Mouse (Mus musculus) kidney, embryonic 14.5 days (tissue): ENCODE measurements around the gene Catip. TPM values are rescaled to one million over a fixed set of nuclear protein-coding genes. Genes with fewer than 3 reads are reported as not detected.

Experiments used
- ATAC-seq: fragments of 200-750 bp; cut with Nextera tagmentation; 2 replicates; pipeline ENCODE4 v1.8.0; 2017; ENCODE audit warnings: moderate number of reproducible peaks, mild to moderate bottlenecking, moderate TSS enrichment, moderate library complexity; ENCODE audit not compliant: low FRiP score, low TSS enrichment
- H3K27ac ChIP-seq: fragments of 300-500 bp; sonication (generic); 2 replicates; pipeline ENCODE4 v1.5.1; 2014; ENCODE audit warnings: low read depth, mild to moderate bottlenecking, low read length, moderate library complexity, mixed read lengths
- H3K27me3 ChIP-seq: fragments of 300-500 bp; sonication (generic); 2 replicates; pipeline ENCODE4 v1.6.1; 2014; ENCODE audit warnings: mild to moderate bottlenecking, low read length; ENCODE audit not compliant: control insufficient read depth, insufficient read depth
- H3K36me3 ChIP-seq: fragments of 300-500 bp; sonication (generic); 2 replicates; pipeline ENCODE4 v1.6.1; 2014; ENCODE audit warnings: low read length, mixed read lengths; ENCODE audit not compliant: control insufficient read depth, insufficient read depth
- H3K4me1 ChIP-seq: fragments of 300-500 bp; sonication (generic); 2 replicates; pipeline ENCODE4 v1.6.1; 2014; ENCODE audit warnings: low read length, mixed read lengths; ENCODE audit not compliant: control insufficient read depth, insufficient read depth
- H3K4me2 ChIP-seq: fragments of 300-500 bp; sonication (generic); replicated peaks from 2 replicates; pipeline ENCODE4 v1.6.1; 2014; ENCODE audit warnings: low read depth, mild to moderate bottlenecking, low read length
- H3K4me3 ChIP-seq: fragments of 300-500 bp; sonication (generic); 2 replicates; pipeline ENCODE4 v1.5.1; 2014; ENCODE audit warnings: mild to moderate bottlenecking, low read length
- H3K9ac ChIP-seq: fragments of 300-500 bp; sonication (generic); 2 replicates; pipeline ENCODE4 v1.6.1; 2014; ENCODE audit warnings: low read depth, mild to moderate bottlenecking, low read length, moderate library complexity
- H3K9me3 ChIP-seq: fragments of 300-500 bp; sonication (generic); 2 replicates; pipeline ENCODE4 v1.6.1; 2016; ENCODE audit warnings: low read length; ENCODE audit not compliant: control insufficient read depth
- WGBS: fragments of 180-500 bp; shearing (Covaris S2); extraction: QIAGEN DNeasy Blood & Tissue Kit; methylation state at CpG from one replicate; pipeline ENCODE4 v1.1.7; 2014; 5-methylcytosine and 5-hydroxymethylcytosine counted together
- polyA plus RNA-seq: library from polyadenylated mRNA; unstranded; fragments of >200 nt; fragmentation: Nextera tagmentation; extraction: Ambion mirVana; gene quantifications from 2 replicates; pipeline ENCODE4 v1.2.1, GENCODE M21; 2014

Catip gene
- polyA plus RNA-seq, 1 experiment from 2014 or later = 0.79 TPM

DNA sequence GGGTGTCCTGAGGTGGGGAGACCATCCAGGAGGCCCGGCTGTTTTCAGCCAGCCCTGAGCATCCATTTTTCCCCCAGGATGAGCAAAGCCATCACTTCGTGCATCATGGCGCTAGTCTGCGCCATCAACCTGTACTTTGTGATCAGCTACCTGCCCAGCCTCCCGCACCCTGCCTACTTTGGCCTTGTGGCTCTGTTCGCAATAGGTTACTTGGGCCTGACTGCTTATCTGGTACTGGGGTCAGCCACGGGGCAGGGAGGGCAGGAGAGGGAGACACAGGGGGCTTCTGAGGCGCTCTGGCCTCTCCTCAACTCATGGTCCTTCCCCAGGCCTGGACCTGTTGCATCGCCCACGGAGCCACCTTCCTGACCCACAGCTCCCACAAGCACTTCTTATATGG lies 23.2 kb downstream of the Catip start:
- Histone ChIP-seq H3K4me2 (no peak overlapping the region), H3K4me1 (peaks cover 6% of the 10 kb centered on the region), H3K36me3 (no peaks in the 10 kb centered on the region), H3K9me3 (no peaks in the 10 kb centered on the region), H3K27ac (no peak overlapping the region), H3K4me3 (no peak overlapping the region), H3K27me3 (no peaks in the 10 kb centered on the region), H3K9ac (no peak overlapping the region)
- 94% methylated on average over 10 of the region's 10 CpGs for WGBS
- no peak for ATAC-seq

DNA sequence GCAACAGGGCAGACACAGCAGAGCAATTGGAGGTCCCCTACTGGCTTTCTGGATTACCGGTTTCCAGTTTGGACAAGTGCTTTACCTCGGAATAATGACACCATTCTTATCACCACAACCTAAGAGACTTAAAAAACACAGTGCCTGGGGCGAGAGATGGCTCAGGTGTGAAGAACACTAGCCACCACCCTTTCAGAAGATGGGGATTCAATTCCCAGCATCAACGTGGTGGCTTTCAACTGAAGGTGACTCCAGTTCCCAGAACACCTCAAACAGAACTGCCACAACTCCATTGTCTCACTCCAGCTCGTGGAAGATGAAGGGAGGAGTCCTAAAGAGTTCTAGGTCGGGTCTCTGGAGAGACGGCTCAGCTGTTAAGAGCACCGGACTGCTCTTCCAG lies 23.6 kb downstream of the Catip start:
- Histone ChIP-seq H3K9me3 (no peaks in the 10 kb centered on the region), H3K27me3 (no peaks in the 10 kb centered on the region), H3K4me2 (no peak overlapping the region), H3K9ac (no peak overlapping the region), H3K4me3 (no peak overlapping the region), H3K36me3 (no peaks in the 10 kb centered on the region), H3K27ac (no peak overlapping the region), H3K4me1 (peaks cover 9% of the 10 kb centered on the region)
- ATAC-seq = no peak
- WGBS = 86% methylated on average over 8 of the region's 8 CpGs

DNA sequence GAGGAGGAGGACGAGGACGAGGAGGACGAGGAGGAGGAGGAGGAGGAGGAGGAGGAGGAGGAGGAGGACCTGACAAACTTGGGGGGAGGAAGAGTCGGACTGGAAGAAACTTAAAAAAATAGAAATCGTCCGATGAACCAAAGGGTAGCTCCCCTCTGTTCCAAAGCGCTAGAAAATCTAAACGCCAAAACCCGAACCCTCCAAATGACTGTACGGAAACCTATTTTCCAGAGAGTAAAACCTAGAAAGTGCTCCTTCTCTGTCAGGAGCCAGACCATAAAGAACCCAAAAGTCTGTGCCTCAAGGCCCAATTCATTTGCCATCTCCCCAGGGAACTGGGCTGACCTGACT lies 24.4 kb downstream of the Catip start:
- Histone ChIP-seq H3K9ac (peak overlapping the region; percentile 64), H3K9me3 (no peaks in the 10 kb centered on the region), H3K27me3 (no peaks in the 10 kb centered on the region), H3K36me3 (no peaks in the 10 kb centered on the region), H3K4me3 (peak overlapping the region; percentile 46), H3K4me2 (peak overlapping the region; percentile 54), H3K4me1 (peaks cover 14% of the 10 kb centered on the region), H3K27ac (peak overlapping the region; percentile 96)
- ATAC-seq = no peak
- WGBS = 41% methylated on average over 7 of the region's 10 CpGs

DNA sequence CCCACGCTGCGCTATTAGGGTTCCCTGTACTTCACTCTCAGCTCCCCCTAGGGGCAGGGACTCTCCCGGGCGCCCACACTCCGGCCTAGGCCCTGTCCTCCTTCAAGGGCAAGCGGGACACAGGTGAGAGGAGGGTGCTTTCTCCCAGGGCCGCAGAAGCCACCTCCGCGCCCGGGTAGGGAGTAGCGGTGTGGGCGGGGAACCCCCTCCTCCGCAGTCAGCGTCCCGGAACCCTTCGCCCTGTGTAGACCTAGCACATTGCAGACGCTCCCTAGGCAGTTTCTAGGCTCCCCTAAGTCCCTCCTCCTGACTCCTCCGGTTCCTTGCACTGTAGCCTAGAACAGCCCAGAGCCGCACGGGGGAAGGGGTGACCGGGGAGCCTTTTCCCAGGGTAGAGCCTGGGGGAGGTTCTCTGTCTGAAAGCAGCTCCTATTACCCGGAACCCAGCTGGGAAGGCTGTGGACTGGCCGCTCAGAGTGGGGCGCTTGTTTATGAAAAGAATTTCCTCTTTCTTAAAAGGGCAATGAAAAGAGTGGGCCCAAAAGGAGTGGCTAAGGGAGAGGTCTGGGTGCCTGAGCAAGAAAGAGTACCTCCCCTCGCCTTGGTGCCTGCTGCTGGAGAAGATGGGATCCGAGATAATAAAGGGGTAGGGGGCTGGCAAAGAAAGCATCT lies 24.9 kb downstream of the Catip start:
- H3K4me2 ChIP-seq = peak overlapping the region; percentile 54
- H3K27me3 ChIP-seq = no peaks in the 10 kb centered on the region
- peak overlapping the region; percentile 96 for H3K27ac ChIP-seq
- no peaks in the 10 kb centered on the region for H3K9me3 ChIP-seq
- under 1% methylated on average over 25 of the region's 26 CpGs for WGBS
- peak; percentile 90 for ATAC-seq
- peaks cover 14% of the 10 kb centered on the region for H3K4me1 ChIP-seq
- H3K36me3 ChIP-seq = no peaks in the 10 kb centered on the region
- peak overlapping the region; percentile 46 for H3K4me3 ChIP-seq
- peak overlapping the region; percentile 64 for H3K9ac ChIP-seq

DNA sequence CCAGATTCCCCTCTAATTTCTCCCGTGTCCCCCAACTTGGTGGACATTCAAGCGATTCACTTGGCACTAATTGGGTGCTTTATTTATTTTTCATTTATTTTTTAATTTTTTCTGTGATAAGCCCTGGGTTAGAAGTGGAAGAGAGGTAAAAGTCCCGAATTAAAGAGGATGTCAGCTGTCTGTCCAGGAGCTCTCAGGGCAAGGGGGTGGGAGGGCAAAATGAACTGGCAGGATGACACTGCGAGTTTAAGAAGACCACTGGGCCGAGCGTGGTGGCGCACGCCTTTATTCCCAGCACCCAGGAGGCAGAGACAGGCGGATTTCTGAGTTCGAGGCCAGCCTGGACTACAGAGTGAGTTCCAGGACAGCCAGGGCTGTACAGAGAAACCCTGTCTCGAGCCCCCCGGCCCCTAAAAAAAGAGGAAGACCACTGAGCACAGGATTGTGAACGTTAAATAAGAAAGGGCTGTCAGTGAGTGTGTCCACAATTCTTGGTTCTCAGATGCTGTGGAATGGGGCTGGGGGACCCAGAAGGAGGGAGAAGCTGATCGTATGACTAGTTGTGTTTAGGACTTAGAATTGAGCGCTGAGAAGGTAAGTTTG lies 25.6 kb downstream of the Catip start:
- no peak for ATAC-seq
- 53% methylated on average over 15 of the region's 15 CpGs for WGBS
- Histone ChIP-seq H3K4me3 (peak overlapping the region; percentile 46), H3K4me2 (peak overlapping the region; percentile 54), H3K4me1 (peaks cover 16% of the 10 kb centered on the region), H3K27ac (peak overlapping the region; percentile 96), H3K9me3 (no peaks in the 10 kb centered on the region), H3K27me3 (no peaks in the 10 kb centered on the region), H3K9ac (peak overlapping the region; percentile 64), H3K36me3 (no peaks in the 10 kb centered on the region)

DNA sequence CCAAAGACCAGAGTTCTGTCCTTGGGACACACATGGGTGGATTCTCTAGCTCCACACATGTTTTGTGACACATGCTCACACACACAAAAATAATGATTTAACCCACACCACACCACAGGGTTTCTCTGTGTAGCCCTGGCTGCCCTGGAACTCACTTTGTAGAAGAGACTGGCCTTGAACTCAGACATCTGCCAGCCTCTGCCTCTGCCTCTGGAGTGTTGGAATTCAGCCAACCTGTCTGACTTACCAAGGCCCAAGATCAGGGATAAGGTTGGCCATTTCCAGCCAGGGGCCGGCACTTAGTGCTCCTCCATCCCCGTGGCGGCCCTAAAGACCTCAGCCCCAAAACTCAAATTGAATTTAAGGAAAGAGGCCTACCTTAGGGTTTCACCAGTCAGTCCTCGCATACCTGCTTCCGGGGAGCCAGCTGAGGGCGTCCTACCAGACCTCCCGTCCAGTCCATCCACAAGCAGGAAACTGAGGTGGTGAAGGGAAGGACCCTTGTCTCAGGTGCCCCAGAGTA lies 26.6 kb downstream of the Catip start:
- no peak overlapping the region for H3K4me2 ChIP-seq
- WGBS = 76% methylated on average over 7 of the region's 7 CpGs
- H3K36me3 ChIP-seq = peaks cover 1% of the 10 kb centered on the region
- ATAC-seq = no peak
- H3K4me3 ChIP-seq = no peak overlapping the region
- H3K4me1 ChIP-seq = peaks cover 26% of the 10 kb centered on the region
- H3K9me3 ChIP-seq = no peaks in the 10 kb centered on the region
- H3K27ac ChIP-seq = no peak overlapping the region
- no peak overlapping the region for H3K9ac ChIP-seq
- no peaks in the 10 kb centered on the region for H3K27me3 ChIP-seq

DNA sequence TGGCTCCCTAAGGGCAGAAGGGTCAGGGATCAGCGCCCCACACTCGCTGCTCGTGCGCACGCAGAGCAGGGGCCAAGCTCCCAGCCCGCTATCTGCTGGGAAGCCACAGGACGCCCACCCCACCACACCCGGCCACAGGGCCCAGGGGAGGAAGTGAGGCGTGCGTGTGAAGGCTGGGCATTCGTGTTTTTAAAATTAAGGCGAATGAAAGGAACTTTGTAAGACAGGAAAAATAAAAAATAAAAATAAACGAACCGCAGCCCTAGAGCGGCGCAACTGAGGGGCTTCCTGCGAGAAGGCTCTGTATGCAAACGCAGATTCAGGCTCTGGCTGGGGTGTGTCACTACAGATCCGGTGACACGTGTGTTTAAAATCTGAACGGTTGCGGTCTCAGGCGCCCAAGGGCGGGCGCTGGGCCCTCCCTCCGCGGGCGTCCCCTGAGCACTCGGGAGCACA lies 28.0 kb downstream of the Catip start:
- H3K4me2 ChIP-seq = peak overlapping the region; percentile 99
- WGBS = 2% methylated on average over 29 of the region's 29 CpGs
- H3K4me1 ChIP-seq = peaks cover 27% of the 10 kb centered on the region

DNA sequence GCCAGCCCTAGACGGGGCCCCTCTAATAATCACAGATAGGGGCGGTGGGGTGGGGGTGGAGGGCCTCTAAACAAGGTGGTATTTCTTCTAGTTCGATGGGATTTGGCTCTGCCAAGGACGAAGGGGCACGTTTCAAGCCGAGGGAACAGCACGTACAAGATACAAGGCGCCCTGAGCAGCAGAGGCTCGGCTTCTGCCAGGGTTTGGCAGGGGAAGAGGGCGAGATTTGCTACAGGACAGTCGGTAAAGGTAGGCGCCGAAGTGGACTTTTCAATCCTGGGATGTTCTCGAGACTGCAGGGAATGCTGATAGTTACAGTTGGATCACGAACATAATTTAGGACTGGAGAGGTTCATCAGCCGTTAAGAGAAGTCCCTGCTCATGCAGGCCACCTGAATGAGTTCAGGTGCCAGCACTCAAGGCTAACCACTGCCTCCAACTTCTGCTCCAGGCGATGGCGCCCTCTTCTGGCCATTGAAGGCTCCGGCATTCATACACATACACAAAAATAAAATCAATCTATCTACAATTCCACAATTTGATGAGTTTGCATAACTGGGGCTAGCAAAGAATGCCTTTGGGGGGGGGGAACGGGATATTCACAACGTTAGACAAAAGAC lies 28.5 kb downstream of the Catip start:
- 6% methylated on average over 21 of the region's 21 CpGs for WGBS
- Histone ChIP-seq H3K27ac (peak overlapping the region; percentile 99), H3K4me1 (peaks cover 27% of the 10 kb centered on the region), H3K27me3 (no peaks in the 10 kb centered on the region), H3K9ac (peak overlapping the region; percentile 50; the same call in 1 of the 2 replicates), H3K4me3 (peak overlapping the region; percentile 94), H3K4me2 (peak overlapping the region; percentile 99), H3K9me3 (no peaks in the 10 kb centered on the region), H3K36me3 (peaks cover 21% of the 10 kb centered on the region)
- no peak for ATAC-seq

More for the DNA sequence above, 28.0 kb downstream of the Catip start:
- Histone ChIP-seq H3K27ac (peak overlapping the region; percentile 99; the same call in 1 of the 2 replicates), H3K9ac (peak overlapping the region; percentile 50; the same call in 1 of the 2 replicates), H3K4me3 (peak overlapping the region; percentile 94), H3K36me3 (peaks cover 15% of the 10 kb centered on the region), H3K27me3 (no peaks in the 10 kb centered on the region), H3K9me3 (no peaks in the 10 kb centered on the region)
- no peak for ATAC-seq
